Mouse (Mus musculus): Measurements from ENCODE around the gene Eef2k.
"Not testable (repeated sequence)": the region's sequence is repeated elsewhere in the genome, so short reads cannot be mapped to it uniquely, and the experiment has no call there.

The Eef2k gene

DNA sequence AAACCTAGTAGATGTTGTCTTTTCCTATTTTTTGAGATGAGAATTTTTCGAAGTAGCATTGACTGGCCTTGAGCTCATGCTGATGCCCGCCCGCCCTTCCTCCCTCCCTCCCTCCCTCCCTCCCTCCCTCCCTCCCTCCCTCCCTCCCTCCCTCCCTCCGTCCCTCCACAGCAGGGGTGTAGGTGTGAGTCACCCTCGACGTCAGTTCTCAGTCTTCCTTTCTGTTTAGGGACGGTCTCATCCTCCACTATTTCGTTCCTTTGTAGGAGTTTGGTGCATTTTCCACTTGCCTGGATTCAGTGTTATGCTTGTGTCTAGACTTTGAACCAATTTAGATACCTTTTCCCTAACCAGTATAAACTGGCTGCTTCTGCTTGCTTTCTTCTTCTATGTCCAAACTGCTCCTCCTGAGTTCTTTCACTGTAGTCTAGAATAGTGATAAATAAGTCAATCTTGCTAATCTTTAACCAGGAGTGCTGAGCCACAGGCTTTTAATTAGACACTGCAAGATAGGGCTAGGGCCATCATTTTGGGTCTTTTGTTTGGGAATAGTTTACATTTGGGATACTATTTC lies 101.4 kb downstream of the Eef2k start:
- DNase-seq = no peak

DNA sequence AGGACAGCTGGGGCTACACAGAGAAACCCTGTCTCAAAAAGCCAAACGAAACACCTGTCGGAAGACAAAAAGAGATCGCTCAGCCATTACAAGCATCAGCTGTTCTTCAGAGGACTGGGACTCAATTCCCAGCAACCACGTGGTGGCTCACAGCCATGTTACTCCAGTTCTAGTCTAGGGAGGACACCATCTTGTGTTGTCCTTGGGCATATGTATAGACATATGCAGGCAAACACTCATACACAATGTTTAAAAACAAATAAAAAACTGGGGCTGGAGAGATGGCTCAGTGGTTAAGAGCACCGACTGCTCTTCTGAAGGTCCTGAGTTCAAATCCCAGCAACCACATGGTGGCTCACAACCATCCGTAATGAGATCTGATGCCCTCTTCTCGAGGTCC lies 111.0 kb downstream of the Eef2k start:
- not testable (repeated sequence) for DNase-seq
